Mouse (Mus musculus): ENCODE measurements around the gene Fgl2.

DNA sequence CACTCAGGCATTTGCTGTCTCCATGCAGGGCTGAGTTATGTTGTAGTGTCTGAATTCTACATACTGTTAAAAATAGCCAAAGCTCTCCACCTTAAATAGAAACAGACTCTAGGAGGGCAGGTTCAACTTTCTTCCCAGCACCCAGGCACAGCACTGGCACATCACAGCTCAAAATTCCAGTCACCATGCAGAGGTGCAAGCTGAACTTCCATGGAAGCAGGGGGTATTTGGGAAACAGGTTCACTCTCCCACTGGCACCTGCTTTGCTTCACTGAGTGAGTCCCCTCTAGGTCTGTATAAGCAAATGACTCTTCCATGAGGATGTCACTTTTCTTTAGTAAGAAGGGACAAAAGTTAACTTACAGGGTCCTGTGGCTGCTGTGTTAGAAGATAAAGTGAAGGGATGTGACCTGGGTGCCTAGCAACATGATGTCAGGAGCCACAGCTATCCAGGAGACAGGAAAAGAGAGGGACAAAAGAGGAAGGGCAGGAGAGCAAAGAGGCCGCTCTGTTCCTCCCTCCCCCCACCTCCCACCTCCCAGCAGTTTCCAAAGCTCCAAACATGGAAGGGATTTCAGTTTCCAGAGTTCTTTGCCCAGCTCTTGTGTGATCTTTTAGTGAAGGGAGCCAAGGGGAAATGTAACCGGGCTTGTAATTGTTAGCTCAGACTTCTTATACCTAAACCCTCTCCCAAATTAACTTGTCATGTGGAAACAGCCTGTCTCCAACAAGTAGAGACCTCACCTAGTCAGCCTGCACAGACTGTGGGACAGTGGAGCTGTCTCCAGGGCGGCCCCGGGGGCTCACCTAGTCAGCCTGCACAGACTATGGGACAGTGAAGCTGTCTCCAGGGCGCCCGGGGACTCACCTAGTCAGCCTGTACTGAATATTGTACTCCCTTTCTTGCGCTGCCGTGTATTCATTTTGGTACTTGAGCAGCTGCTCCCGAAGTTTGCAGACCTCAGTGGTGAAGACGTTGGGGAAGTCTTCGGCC is 42.5 kb upstream of the Fgl2 start:
- TF ChIP-seq HCFC1 (IDR thresholded peaks at IDR 0.05; ENCODE audit: borderline replicate concordance, insufficient read depth, low read length), result no peak
- TF ChIP-seq CHD2 (IDR thresholded peaks at IDR 0.05; ENCODE audit: low read depth, low read length), result no peak
- TF ChIP-seq MAFK (IDR thresholded peaks at IDR 0.05; ENCODE audit: insufficient read depth, low read depth, low read length), result no peak
- TF ChIP-seq ZNF384 (IDR thresholded peaks at IDR 0.05; ENCODE audit: low read depth, low read length), result no peak
- TF ChIP-seq ZC3H11A (IDR thresholded peaks at IDR 0.05; ENCODE audit: borderline replicate concordance, low read depth, low read length), result no peak

Measured in ES-E14 (cell line).